Mouse (Mus musculus) layer of hippocampus, postnatal 10 days (tissue): Measurements from ENCODE around the gene Dhrs11. TPM values are rescaled to one million over a fixed set of nuclear protein-coding genes. Genes with fewer than 3 reads are reported as not detected.

Experiments used
- total RNA-seq, 2 experiments: library from RNA; stranded (reverse); gene quantifications; 2 replicates each; pipeline ENCODE4 v1.2.3; 2021

Dhrs11 gene
- total RNA-seq, 2 experiments from 2014 or later = 4.9 to 6.6 TPM

Other genes starting within 250 kb of the Dhrs11 start
- 10 to 100 TPM; 14.3 to 19.4 TPM for gene Mrm1, start 9.5 kb downstream of the Dhrs11 start, total RNA-seq
- gene Ggnbp2, start 41.8 kb upstream of the Dhrs11 start, total RNA-seq = 10 to 100 TPM; 89.3 to 92.2 TPM
- 10 to 100 TPM; 12.0 to 14.0 TPM for gene Myo19, start 51.2 kb upstream of the Dhrs11 start, total RNA-seq
- 1 to 10 TPM; 8.8 to 9.4 TPM for gene Pigw, start 51.3 kb upstream of the Dhrs11 start, total RNA-seq
- gene Znhit3, start 87.4 kb upstream of the Dhrs11 start, total RNA-seq = 10 to 100 TPM; 27.9 to 31.2 TPM
- 10 to 100 TPM; 56.8 to 63.0 TPM for gene Car4, start 128.8 kb upstream of the Dhrs11 start, total RNA-seq